Mouse (Mus musculus) liver, postnatal 0 days (tissue): ENCODE measurements around the gene Phf23.

Source experiments
- CTCF ChIP-seq: sonication (generic); IDR thresholded peaks from 2 replicates; pipeline ENCODE4 v1.5.1; 2016; ENCODE audit warnings: antibody characterized with exemption, low read depth
- EP300 ChIP-seq: IDR thresholded peaks from 2 replicates; pipeline ENCODE4 v1.6.1; 2016; ENCODE audit warnings: antibody characterized with exemption, low read depth, mild to moderate bottlenecking

- TF ChIP-seq CTCF (no peak), EP300 (no peak)
Measured at GRCm38 (mm10) chr11:70016669-70017068, 21.1 kb downstream of the Phf23 start, which contains the start of gene Dlg4.
